7 mouse cellular contexts compared by ENCODE assay signal in genomic region chr3:81039131-81039653, GRCm38 (mm10). TPM values are rescaled to one million over a fixed set of nuclear protein-coding genes. Genes with fewer than 3 reads are reported as not detected.
A peak's percentile ranks its signal among the peaks of the same experiment; 100 is the strongest.
DNase-seq lines count a peak whose midpoint lies in the region; ATAC-seq lines count a peak whose summit lies in the region.

No protein-coding gene starts in this region.

- ATAC-seq in common myeloid progenitor, adult 5-6 weeks (replicated peaks; ENCODE audit: low read depth, poor library complexity, severe bottlenecking): peak; percentile 76
- ATAC-seq in megakaryocyte-erythroid progenitor cell, adult 5-6 weeks (replicated peaks; ENCODE audit: low FRiP score, low TSS enrichment, poor library complexity, severe bottlenecking): 0 out of 2 replicates have a peak, but pooled peaks have one; percentile 57

- H3K27me3 ChIP-seq in splenic B cell, adult 2 months (ENCODE audit: control insufficient read depth, insufficient read depth, low read length, poor library complexity, severe bottlenecking): no peaks in the 10 kb centered on the region; the same call in 1 of the 2 replicates

- DNase-seq in 3T3-L1 (ENCODE audit: low read depth, low spot score): peak; percentile 88
- DNase-seq in A20 (ENCODE audit: low read depth, low spot score): peak; percentile 65
- peak; percentile 24 to 35 for DNase-seq in heart, adult 9 months (ENCODE audit: low spot score in 2 of 2)
- DNase-seq in kidney, postnatal 14 days: peak; percentile 41
- DNase-seq in splenic B cell, adult 2 months (ENCODE audit: low read depth, low spot score): peak; percentile 80

- H3K36me3 ChIP-seq in splenic B cell, adult 2 months (ENCODE audit: control insufficient read depth, insufficient read depth, low read length, poor library complexity, severe bottlenecking): no peaks in the 10 kb centered on the region

RNA-seq across cellular contexts. Expression of gene Pdgfc, which starts 3.0 kb away (rescaled TPM):
- total RNA-seq in common myeloid progenitor, adult 5-6 weeks (2017): 0.37 TPM in 1 of 2 replicates, not detected in the other
- total RNA-seq in megakaryocyte-erythroid progenitor cell, adult 5-6 weeks (2014; fragmentation: Nextera tagmentation): not detected in 2 replicates
- total RNA-seq in megakaryocyte-erythroid progenitor cell, adult 5-6 weeks (2017): not detected in 2 replicates

Comparison
In these comparisons a context has a peak if more than half of its experiments do, and no peak if none do; other contexts are left out.
1. Peak in every context shown above with its lines: DNase-seq and ATAC-seq.
2. DNase-seq: peak in every context shown above with its lines; median percentile 88 in 3T3-L1; 80 in splenic B cell, adult 2 months; 65 in A20; 41 in kidney, postnatal 14 days; 30 in heart, adult 9 months.